In genomic region chr4:120682168-120682567, GRCm38 (mm10) we compare ENCODE assay signal across 8 mouse cellular contexts. TPM values are rescaled to one million over a fixed set of nuclear protein-coding genes. Genes with fewer than 3 reads are reported as not detected.
DNase-seq lines count a peak whose midpoint lies in the region; ATAC-seq and TF ChIP-seq lines count a peak whose summit lies in the region.

No protein-coding gene starts in this region.

- no peak for ATAC-seq in forebrain, embryonic 14.5 days
- no peak for ATAC-seq in forebrain, embryonic 12.5 days (ENCODE audit: low FRiP score)
- ATAC-seq in cerebellum, adult (ENCODE audit: insufficient number of reproducible peaks, low FRiP score, low TSS enrichment), result 0 out of 2 replicates have a peak, but pooled peaks have one; percentile 33
- ATAC-seq in lung, postnatal 0 days, result no peak; the same call in 1 of the 2 replicates

- WGBS in forebrain, embryonic 14.5 days, result 33% methylated on average over 10 of the region's 10 CpGs
- WGBS in forebrain, embryonic 12.5 days, result 30% methylated on average over 10 of the region's 10 CpGs
- 38% methylated on average over 10 of the region's 10 CpGs for WGBS in lung, postnatal 0 days

- TF ChIP-seq EP300 in lung, postnatal 0 days (IDR thresholded peaks at IDR 0.05), result no peak

- no peaks in the 10 kb centered on the region for H3K4me1 ChIP-seq in forebrain, embryonic 14.5 days (ENCODE audit: control insufficient read depth, insufficient read depth, low read length)
- H3K4me1 ChIP-seq in forebrain, embryonic 12.5 days, result no peaks in the 10 kb centered on the region
- peaks cover 30% of the 10 kb centered on the region for H3K4me1 ChIP-seq in E14TG2a.4 (replicated peaks; ENCODE audit: low read depth, low read length)
- H3K4me1 ChIP-seq in lung, postnatal 0 days (ENCODE audit: insufficient read depth, low read depth, low read length), result no peaks in the 10 kb centered on the region

- H3K9me3 ChIP-seq in forebrain, embryonic 14.5 days (replicated peaks; ENCODE audit: control insufficient read depth, low read length), result no peaks in the 10 kb centered on the region
- no peaks in the 10 kb centered on the region for H3K9me3 ChIP-seq in forebrain, embryonic 12.5 days
- H3K9me3 ChIP-seq in E14TG2a.4 (ENCODE audit: low read length), result no peaks in the 10 kb centered on the region
- no peaks in the 10 kb centered on the region for H3K9me3 ChIP-seq in lung, postnatal 0 days (ENCODE audit: low read length)

- peak; percentile 79 for TF ChIP-seq CTCF in E14TG2a.4 (conservative IDR thresholded peaks at IDR 0.05; ENCODE audit: low read length)
- TF ChIP-seq CTCF in layer of hippocampus, adult 2 months (conservative IDR thresholded peaks at IDR 0.05), result peak; percentile 98
- peak; percentile 84 for TF ChIP-seq CTCF in lung, postnatal 0 days (IDR thresholded peaks at IDR 0.05)

- no peaks in the 10 kb centered on the region for H3K36me3 ChIP-seq in forebrain, embryonic 14.5 days (ENCODE audit: control insufficient read depth, insufficient read depth, low read length)
- no peaks in the 10 kb centered on the region for H3K36me3 ChIP-seq in forebrain, embryonic 12.5 days (replicated peaks)
- H3K36me3 ChIP-seq in E14TG2a.4 (ENCODE audit: insufficient read depth, low read length), result no peaks in the 10 kb centered on the region
- no peaks in the 10 kb centered on the region for H3K36me3 ChIP-seq in lung, postnatal 0 days (ENCODE audit: insufficient read depth, low read length)

- no peak overlapping the region for H3K27ac ChIP-seq in forebrain, embryonic 14.5 days (ENCODE audit: low read depth, low read length)
- H3K27ac ChIP-seq in forebrain, embryonic 12.5 days, result no peak overlapping the region
- H3K27ac ChIP-seq in layer of hippocampus, adult 2 months, result no peak overlapping the region
- H3K27ac ChIP-seq in lung, postnatal 0 days (ENCODE audit: low read length), result no peak overlapping the region

- intact Hi-C loops in gastrocnemius, postnatal 14 days (cut with DNase I; ENCODE audit: low total_unique reads), result loop anchor here (5.0 kb wide), 1 partner anchor 75 kb away; no protein-coding TSS in a partner anchor

- H3K9ac ChIP-seq in forebrain, embryonic 14.5 days (ENCODE audit: low read length), result no peak overlapping the region
- no peak overlapping the region for H3K9ac ChIP-seq in forebrain, embryonic 12.5 days
- no peak overlapping the region for H3K9ac ChIP-seq in lung, postnatal 0 days (replicated peaks; ENCODE audit: low read depth)

- DNase-seq in forebrain, embryonic 14.5 days (ENCODE audit: low spot score), result peak; percentile 71
- DNase-seq in gastrocnemius, postnatal 14 days, result peak; percentile 44
- peak; percentile 44 to 74 for DNase-seq in layer of hippocampus, adult 2 months (ENCODE audit: low spot score in 2 of 2)
- DNase-seq in lung, postnatal 0 days (ENCODE audit: low spot score), result peak; percentile 38
- DNase-seq in spleen, adult 12 weeks (ENCODE audit: low spot score), result peak; percentile 44

- no peaks in the 10 kb centered on the region for H3K27me3 ChIP-seq in forebrain, embryonic 14.5 days (replicated peaks; ENCODE audit: control insufficient read depth, insufficient read depth, low read length)
- 0 out of 2 replicates have a peak, but pooled peaks cover 3% of the 10 kb centered on the region for H3K27me3 ChIP-seq in forebrain, embryonic 12.5 days
- peaks cover 9% of the 10 kb centered on the region; the same call in 1 of the 2 replicates for H3K27me3 ChIP-seq in E14TG2a.4 (ENCODE audit: insufficient read depth, low read length)
- no peaks in the 10 kb centered on the region for H3K27me3 ChIP-seq in lung, postnatal 0 days (replicated peaks; ENCODE audit: insufficient read depth, low read length)

- no peak overlapping the region for H3K4me2 ChIP-seq in forebrain, embryonic 14.5 days (ENCODE audit: low read length)
- H3K4me2 ChIP-seq in forebrain, embryonic 12.5 days, result no peak overlapping the region
- no peak overlapping the region for H3K4me2 ChIP-seq in lung, postnatal 0 days (replicated peaks; ENCODE audit: low read depth, low read length)

- no peak overlapping the region for H3K4me3 ChIP-seq in forebrain, embryonic 14.5 days (ENCODE audit: low read depth, low read length)
- no peak overlapping the region for H3K4me3 ChIP-seq in forebrain, embryonic 12.5 days (replicated peaks)
- no peak overlapping the region for H3K4me3 ChIP-seq in E14TG2a.4 (replicated peaks; ENCODE audit: low read length)
- H3K4me3 ChIP-seq in layer of hippocampus, adult 2 months, result no peak overlapping the region
- H3K4me3 ChIP-seq in lung, postnatal 0 days (ENCODE audit: low read depth, low read length), result no peak overlapping the region

RNA-seq across cellular contexts. Expression of gene Cited4, which starts 15.8 kb away (rescaled TPM):
- polyA plus RNA-seq in forebrain, embryonic 14.5 days (2014; fragmentation: Nextera tagmentation; extraction: Ambion mirVana), result 0.17 and 0.23 TPM in 2 replicates
- polyA plus RNA-seq in forebrain, embryonic 12.5 days (2016; fragmentation: Nextera tagmentation; extraction: Ambion mirVana), result 4.2 and 4.8 TPM in 2 replicates
- 10 to 100 TPM; 38.6 to 69.1 TPM for total RNA-seq in gastrocnemius, postnatal 14 days (2021)
- 1 to 10 TPM; 2.0 TPM for total RNA-seq in layer of hippocampus, adult 2 months (2021)
- 3.9 and 4.2 TPM in 2 replicates for polyA plus RNA-seq in lung, postnatal 0 days (2015; fragmentation: Nextera tagmentation; extraction: Ambion mirVana)
